8 mouse cellular contexts compared by ENCODE assay signal in the genomic region with DNA sequence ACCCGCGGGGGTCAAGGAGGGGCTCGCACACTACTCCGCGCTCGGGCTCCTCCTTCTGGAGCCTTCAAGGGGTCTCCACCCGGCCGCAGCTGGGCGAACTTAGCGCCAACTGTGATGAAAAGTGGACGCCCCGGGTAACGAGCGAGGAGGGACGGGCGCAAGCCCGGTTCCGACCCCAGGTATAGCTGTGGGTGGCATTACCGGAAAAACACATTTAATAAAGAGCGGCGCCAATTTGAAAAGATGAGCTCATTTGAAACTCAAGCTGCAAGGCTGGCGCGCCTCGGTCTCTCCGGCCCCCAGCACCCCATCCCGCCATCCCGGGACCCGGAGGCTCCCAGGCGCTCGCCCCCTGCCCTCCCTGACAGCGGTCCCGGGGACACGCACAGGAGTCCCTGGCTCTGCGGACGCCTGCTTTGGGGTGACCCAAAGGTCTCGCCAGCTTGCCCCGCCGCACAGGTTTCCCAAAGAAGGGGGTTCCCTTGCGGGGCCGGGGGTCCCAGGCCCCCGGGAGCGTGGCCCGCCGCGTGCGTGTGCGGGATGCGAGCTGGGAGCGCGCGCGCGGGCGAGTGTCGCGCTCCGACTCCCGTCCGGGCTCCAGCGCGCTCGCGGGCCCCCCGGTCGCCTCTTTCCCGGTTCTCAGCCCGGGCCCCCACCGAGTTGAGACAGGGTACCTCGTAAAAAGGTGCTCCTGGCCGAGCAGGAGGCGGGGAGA. TPM values are rescaled to one million over a fixed set of nuclear protein-coding genes. Genes with fewer than 3 reads are reported as not detected.
DNase-seq lines count a peak whose midpoint lies in the region; ATAC-seq and TF ChIP-seq lines count a peak whose summit lies in the region.

No protein-coding gene starts in this region.

- H3K4me3 ChIP-seq in ES-E14 (ENCODE audit: insufficient read depth in 1 of 2, low read depth in 1 of 2, low read length in 2 of 2, poor library complexity in 1 of 2, severe bottlenecking in 1 of 2), result peak overlapping the region; percentile 88 to 91
- peak overlapping the region; percentile 97 for H3K4me3 ChIP-seq in embryonic facial prominence, embryonic 13.5 days
- peak overlapping the region; percentile 77 for H3K4me3 ChIP-seq in hindbrain, embryonic 12.5 days
- peak overlapping the region; percentile 60 for H3K4me3 ChIP-seq in liver, embryonic 15.5 days (replicated peaks)

- H3K9me3 ChIP-seq in ES-E14 (ENCODE audit: control insufficient read depth, insufficient read depth, low read depth, low read length), result no peaks in the 10 kb centered on the region
- H3K9me3 ChIP-seq in embryonic facial prominence, embryonic 13.5 days, result no peaks in the 10 kb centered on the region
- no peaks in the 10 kb centered on the region for H3K9me3 ChIP-seq in hindbrain, embryonic 12.5 days (replicated peaks)
- H3K9me3 ChIP-seq in liver, embryonic 15.5 days (replicated peaks), result no peaks in the 10 kb centered on the region

- H3K27ac ChIP-seq in ES-E14 (ENCODE audit: insufficient read depth, low read depth, low read length, poor library complexity, severe bottlenecking), result no peak overlapping the region
- H3K27ac ChIP-seq in embryonic facial prominence, embryonic 13.5 days, result peak overlapping the region; percentile 94
- H3K27ac ChIP-seq in hindbrain, embryonic 12.5 days, result peak overlapping the region; percentile 86
- H3K27ac ChIP-seq in liver, embryonic 15.5 days (replicated peaks), result no peak overlapping the region

- peak overlapping the region; percentile 56 for H3K9ac ChIP-seq in ES-E14 (ENCODE audit: insufficient read depth, low read depth, low read length, poor library complexity, severe bottlenecking)
- H3K9ac ChIP-seq in embryonic facial prominence, embryonic 13.5 days, result peak overlapping the region; percentile 98
- peak overlapping the region; percentile 97 for H3K9ac ChIP-seq in hindbrain, embryonic 12.5 days
- peak overlapping the region; percentile 48; the same call in 1 of the 2 replicates for H3K9ac ChIP-seq in liver, embryonic 15.5 days

- H3K27me3 ChIP-seq in embryonic facial prominence, embryonic 13.5 days, result no peaks in the 10 kb centered on the region
- no peaks in the 10 kb centered on the region for H3K27me3 ChIP-seq in hindbrain, embryonic 12.5 days
- peaks cover 65% of the 10 kb centered on the region for H3K27me3 ChIP-seq in liver, embryonic 15.5 days

- DNase-seq in heart, adult 11 months, result peak; percentile 89
- DNase-seq in heart, adult 9 months (ENCODE audit: low spot score in 2 of 2), result no peak
- DNase-seq in ES-E14 (ENCODE audit: low read depth, low spot score), result no peak
- peak; percentile 77 for DNase-seq in retina, embryonic 14.5 days (ENCODE audit: low spot score)
- no peak for DNase-seq in spleen, adult 12 weeks (ENCODE audit: low spot score)

- H3K4me1 ChIP-seq in ES-E14 (ENCODE audit: control insufficient read depth in 2 of 2, insufficient read depth in 2 of 2, low read length in 2 of 2, poor library complexity in 1 of 2), result peaks cover 0 to 12% of the 10 kb centered on the region in 2 experiments; a peak in 2 of 4 replicates
- H3K4me1 ChIP-seq in embryonic facial prominence, embryonic 13.5 days, result peaks cover 23% of the 10 kb centered on the region
- H3K4me1 ChIP-seq in hindbrain, embryonic 12.5 days, result peaks cover 31% of the 10 kb centered on the region
- peaks cover 3% of the 10 kb centered on the region; the same call in 1 of the 2 replicates for H3K4me1 ChIP-seq in liver, embryonic 15.5 days (replicated peaks)

- H3K36me3 ChIP-seq in ES-E14 (ENCODE audit: control insufficient read depth, insufficient read depth, low read length, poor library complexity, severe bottlenecking), result no peaks in the 10 kb centered on the region
- no peaks in the 10 kb centered on the region for H3K36me3 ChIP-seq in embryonic facial prominence, embryonic 13.5 days
- no peaks in the 10 kb centered on the region for H3K36me3 ChIP-seq in hindbrain, embryonic 12.5 days
- H3K36me3 ChIP-seq in liver, embryonic 15.5 days (replicated peaks), result no peaks in the 10 kb centered on the region

- WGBS in embryonic facial prominence, embryonic 13.5 days, result under 1% methylated on average over 71 of the region's 71 CpGs
- WGBS in hindbrain, embryonic 12.5 days, result under 1% methylated on average over 71 of the region's 71 CpGs
- under 1% methylated on average over 71 of the region's 71 CpGs for WGBS in liver, embryonic 15.5 days (ENCODE audit: insufficient replicate concordance)

- in situ Hi-C loops in ES-E14 (cut with MboI; ENCODE audit: low sequenced_read_pairs in 2 of 2, unreplicated experiment in 2 of 2), result no loop called here

- peak overlapping the region; percentile 75 for H3K4me2 ChIP-seq in embryonic facial prominence, embryonic 13.5 days
- H3K4me2 ChIP-seq in hindbrain, embryonic 12.5 days (replicated peaks), result peak overlapping the region; percentile 84
- peak overlapping the region; percentile 67 for H3K4me2 ChIP-seq in liver, embryonic 15.5 days

- no peak for ATAC-seq in embryonic facial prominence, embryonic 13.5 days (ENCODE audit: insufficient number of reproducible peaks, insufficient read depth, low FRiP score, low TSS enrichment, low read depth)
- ATAC-seq in hindbrain, embryonic 12.5 days (ENCODE audit: low FRiP score), result peak; percentile 32
- ATAC-seq in liver, embryonic 15.5 days (ENCODE audit: insufficient read depth), result no peak

TF ChIP-seq in ES-E14, 5 proteins besides CTCF, POLR2A, EP300 and RAD21:
- TF ChIP-seq ZC3H11A (IDR thresholded peaks at IDR 0.05; ENCODE audit: borderline replicate concordance, low read depth, low read length) (no peak), ZNF384 (IDR thresholded peaks at IDR 0.05; ENCODE audit: low read depth, low read length) (no peak), HCFC1 (IDR thresholded peaks at IDR 0.05; ENCODE audit: borderline replicate concordance, insufficient read depth, low read length) (no peak), MAFK (IDR thresholded peaks at IDR 0.05; ENCODE audit: insufficient read depth, low read depth, low read length) (no peak), CHD2 (IDR thresholded peaks at IDR 0.05; ENCODE audit: low read depth, low read length) (no peak)
TF ChIP-seq in ES-E14: peak in this region for 0.

RNA-seq across cellular contexts. Expression of gene Igf2bp2, which starts 1.6 kb away (rescaled TPM):
- 24.3 and 25.6 TPM in 2 replicates for total RNA-seq in ES-E14 (2012; rRNA removed)
- 99.5 and 111 TPM in 2 replicates for polyA plus RNA-seq in embryonic facial prominence, embryonic 13.5 days (2015; fragmentation: Nextera tagmentation; extraction: Ambion mirVana)
- 89.9 and 93.6 TPM in 2 replicates for polyA plus RNA-seq in hindbrain, embryonic 12.5 days (2016; fragmentation: Nextera tagmentation; extraction: Ambion mirVana)
- polyA plus RNA-seq in liver, embryonic 15.5 days (2015; fragmentation: Nextera tagmentation; extraction: Ambion mirVana), result 8.4 and 8.7 TPM in 2 replicates

Comparison
In these comparisons a context has a peak if more than half of its experiments do, and no peak if none do; other contexts are left out.
1. DNase-seq: peak in heart, adult 11 months (single experiment) and retina, embryonic 14.5 days (single experiment); none in heart, adult 9 months (0 of 2), ES-E14 (single experiment) and spleen, adult 12 weeks (single experiment).
2. H3K27ac ChIP-seq: peak in embryonic facial prominence, embryonic 13.5 days (single experiment) and hindbrain, embryonic 12.5 days (single experiment); none in ES-E14 (single experiment) and liver, embryonic 15.5 days (single experiment).
3. H3K9ac ChIP-seq: peak in every context shown above with its lines; median percentile 98 in embryonic facial prominence, embryonic 13.5 days; 97 in hindbrain, embryonic 12.5 days; 56 in ES-E14; 48 in liver, embryonic 15.5 days.
4. Peak in every context shown above with its lines, with median percentiles within 50 percentile points of each other: H3K4me3 ChIP-seq and H3K4me2 ChIP-seq.